Mouse (Mus musculus) ovary, adult 18-20 months (tissue): ENCODE measurements around the gene Ints1.
"Not testable (repeated sequence)": the region's sequence is repeated elsewhere in the genome, so short reads cannot be mapped to it uniquely, and the experiment has no call there.

Experiments
- DNase-seq: peaks from one replicate; pipeline ENCODE4 v3.0.0; 2022; ENCODE audit warnings: low spot score, mixed read lengths

The Ints1 gene

GRCm38 (mm10) chr5:139754753-139755152, 20.7 kb downstream of the Ints1 start:
- no peak for DNase-seq

- no peak for DNase-seq
These were observed 24.9 kb downstream of the Ints1 start for GRCm38 (mm10) chr5:139750535-139750934.

DNA sequence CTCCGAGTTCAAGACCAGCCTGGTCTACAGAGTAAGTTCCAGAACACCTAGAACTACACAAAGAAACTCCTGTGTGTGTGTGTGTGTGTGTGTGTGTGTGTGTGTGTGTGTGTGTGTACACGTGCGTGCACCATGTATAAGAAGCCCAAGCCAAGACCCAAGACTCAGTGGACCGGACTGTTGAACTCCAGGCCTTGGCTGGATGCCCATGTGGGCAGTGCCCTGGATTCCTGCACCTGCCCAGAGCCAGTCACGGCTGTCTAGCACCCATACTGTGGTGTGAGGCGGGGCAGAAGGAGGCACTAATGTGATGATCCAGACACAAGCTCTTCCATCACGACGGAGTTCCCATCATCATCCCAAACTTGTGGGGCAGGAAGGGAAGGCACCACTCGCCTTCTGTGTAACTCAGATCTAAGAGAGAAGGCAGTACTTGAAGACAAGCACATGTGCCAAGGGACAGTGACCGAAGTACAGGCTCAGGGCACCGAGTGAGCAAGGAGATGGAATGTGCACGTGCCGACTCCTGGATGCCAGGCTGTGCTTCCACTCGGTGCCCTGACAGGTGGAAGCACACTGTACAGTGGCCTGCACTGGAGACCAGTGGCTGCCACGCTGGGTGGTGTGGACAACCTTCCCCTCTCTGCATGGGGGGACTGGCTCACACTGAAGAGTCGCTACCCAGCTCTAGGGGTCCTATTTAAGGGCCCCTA, 25.9 kb downstream of the Ints1 start:
- DNase-seq, result no peak

GRCm38 (mm10) chr5:139745771-139746170, 29.7 kb downstream of the Ints1 start:
- peak; percentile 41 for DNase-seq

DNA sequence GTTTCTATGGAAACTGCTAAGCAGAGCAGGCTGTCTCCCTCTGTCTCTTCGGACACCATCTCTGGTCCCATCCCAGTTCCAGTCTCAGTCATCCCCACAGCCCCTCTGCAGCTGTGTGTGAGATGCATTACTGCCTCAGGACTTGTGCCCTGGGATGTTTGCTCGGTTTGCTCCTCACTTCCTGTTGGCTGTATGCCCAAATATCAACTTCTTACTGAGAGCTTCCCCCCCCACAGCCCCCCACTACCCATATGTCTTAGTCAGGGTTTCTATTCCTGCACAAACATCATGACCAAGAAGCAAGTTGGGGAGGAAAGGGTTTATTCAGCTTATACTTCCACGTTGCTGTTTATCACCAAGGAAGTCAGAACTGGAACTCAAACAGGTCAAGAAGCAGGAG, 32.8 kb downstream of the Ints1 start:
- not testable (repeated sequence) for DNase-seq

- no peak for DNase-seq
These were observed 36.7 kb downstream of the Ints1 start for GRCm38 (mm10) chr5:139738592-139739315.

DNA sequence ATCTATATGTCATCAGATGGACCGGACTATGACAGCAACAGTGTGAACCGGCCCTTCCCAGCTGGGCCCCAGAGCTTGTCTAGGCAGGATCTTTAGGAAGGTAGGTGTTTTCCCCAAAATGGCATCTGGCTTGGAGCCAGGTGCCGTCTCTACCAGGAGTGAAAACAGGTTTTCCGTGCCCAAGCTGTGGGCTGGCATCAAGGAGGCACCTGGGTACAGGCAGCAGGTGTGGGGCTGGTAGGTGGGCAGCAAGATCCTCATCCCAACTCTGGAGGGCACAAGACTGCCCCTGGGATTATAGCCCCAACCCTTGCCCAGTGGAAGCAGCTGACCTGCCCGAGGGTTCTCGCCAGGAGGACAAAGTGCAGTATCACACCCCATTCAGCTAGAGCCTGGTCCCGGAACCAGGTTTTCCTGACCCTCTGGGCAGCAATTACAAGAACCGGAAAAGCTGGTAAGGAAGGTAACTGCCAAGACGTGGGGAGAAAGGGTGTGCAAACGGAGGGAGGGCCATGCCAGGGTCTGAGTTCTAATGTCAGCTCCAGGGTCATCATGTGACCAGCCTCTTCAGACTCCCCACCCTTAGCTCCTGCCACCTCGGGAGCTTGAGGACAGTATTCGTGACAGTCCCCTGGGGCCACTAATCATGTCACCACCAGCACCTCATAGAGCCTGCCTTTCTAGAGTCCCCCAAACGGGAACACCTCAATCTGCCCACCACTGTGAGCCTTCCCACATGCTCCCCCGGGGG, 37.5 kb downstream of the Ints1 start:
- no peak for DNase-seq

DNA sequence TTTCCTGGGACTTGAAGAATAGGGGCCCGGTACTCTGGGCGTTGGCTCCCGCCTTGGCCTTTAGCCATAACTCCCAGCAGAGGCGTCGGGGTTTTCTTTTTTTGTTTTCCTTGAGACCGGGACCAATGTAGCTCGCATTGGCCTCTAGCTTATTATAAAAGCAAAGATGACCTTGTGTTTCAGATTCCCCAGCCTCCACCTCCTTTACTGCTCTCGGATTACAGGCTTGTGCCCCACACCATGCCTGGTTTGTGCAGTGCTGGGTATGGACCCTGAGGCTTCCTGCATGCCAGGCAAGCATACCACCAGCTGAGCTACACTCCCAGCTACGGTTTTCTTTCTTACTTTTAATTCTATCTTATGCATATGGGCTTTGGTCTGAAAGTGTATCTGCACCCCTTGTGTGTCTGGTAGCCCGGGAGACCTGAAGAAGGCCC, 39.0 kb downstream of the Ints1 start:
- no peak for DNase-seq

DNA sequence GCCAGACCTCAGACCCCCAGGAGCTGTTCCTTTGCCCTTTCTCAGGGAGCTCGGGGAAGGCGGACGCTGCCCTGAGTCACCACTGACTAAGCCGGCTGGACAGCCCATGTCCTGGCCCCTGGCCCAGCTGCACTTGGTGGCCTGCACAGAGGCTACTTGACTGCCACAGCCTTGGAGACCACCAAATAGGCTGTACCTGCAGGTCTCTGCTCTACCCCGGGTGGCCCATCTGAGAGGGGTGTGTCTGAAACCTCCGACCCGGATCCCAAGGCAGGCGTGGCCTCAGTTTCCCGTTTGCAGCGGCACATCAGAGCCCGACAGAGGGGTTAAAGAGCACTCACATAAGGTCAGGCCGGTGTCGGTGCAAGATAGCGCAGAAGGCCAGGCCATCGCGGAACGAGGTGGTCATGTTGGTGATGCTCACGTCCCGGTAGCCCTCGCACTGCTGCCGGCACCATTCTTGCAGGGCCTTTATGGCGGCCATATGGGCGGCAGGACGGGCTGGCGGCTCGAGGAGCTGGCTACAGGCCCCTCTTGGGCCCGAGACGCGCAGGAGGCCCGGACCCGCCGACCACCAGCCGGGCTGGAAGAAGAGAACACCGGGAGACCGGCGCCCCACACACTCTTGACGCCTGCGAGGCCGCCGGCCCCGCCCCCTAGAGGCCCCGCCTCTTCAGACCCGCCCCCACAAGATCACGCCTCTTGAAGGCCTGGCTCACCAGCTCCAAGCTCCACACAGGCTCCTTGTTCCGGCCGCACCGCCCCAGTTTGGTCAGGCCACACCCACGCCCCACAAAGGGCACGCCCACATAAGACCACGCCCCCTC, 39.6 kb downstream of the Ints1 start, which contains the start of gene Micall2:
Micall2 (minus strand) TSS at position 660 of the 827 bp plus-strand sequence.
- DNase-seq, result peak; percentile 96

DNA sequence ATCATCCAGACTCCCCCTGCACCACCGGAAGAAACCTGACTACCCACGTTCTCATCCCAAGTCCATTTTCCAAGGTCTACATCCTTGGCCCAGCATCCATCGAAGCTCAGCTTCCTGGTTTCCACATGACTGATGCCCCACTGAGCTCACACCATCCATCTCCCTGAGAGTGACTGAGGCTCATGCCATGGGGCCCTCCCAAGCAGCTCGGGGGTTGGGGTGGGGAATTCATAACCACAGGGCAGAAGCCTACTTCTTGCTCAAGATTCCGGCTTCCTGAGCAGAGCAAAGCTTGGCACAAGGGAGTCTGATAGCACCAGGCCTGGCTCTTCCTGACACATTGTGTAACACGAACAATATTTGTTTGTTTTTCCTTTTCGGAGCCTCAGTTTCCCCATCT, 40.7 kb downstream of the Ints1 start:
- no peak for DNase-seq

DNA sequence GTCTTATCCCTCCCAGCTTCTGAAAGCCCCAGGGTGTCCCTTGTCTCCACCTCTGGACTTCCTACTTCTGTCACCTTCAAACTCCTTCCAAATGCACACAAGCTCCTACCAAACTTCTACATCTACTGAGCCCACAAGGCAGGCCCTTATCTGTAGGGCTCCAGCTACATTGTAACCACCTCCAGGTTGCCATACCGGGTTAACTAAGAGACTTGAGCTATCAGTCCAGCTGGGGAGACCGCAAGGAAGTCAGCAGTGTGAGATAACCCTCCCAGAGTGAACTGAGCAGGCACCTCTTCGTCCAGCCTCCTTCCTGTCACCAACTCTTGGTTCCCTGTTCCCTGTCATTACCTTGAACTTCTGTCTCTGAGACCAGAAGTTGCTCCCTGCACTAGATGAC, 41.5 kb downstream of the Ints1 start:
- DNase-seq, result no peak

DNA sequence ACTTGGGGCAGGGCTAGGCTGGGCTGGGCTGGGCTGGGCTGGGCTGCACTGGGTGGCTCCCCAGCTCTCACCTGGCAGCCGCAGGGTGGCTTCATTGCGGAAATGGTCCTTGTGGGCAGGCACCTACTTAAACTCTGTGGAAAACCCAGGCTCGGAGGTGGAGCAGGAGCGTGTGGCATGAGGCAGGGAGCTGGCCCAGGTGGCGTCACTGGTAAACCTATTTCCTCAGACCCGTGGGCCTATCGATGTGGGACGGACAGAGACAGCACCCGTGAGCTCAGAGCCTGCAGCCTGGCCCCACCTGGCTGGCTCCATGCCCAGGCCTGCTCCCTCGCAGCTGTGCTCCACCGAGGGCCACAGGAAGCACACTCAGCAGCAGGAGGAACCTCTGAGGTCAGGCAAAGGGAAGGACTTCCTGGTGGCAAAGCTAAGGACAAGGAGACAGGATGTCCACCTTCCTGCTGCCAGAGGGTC, 42.8 kb downstream of the Ints1 start:
- no peak for DNase-seq

DNA sequence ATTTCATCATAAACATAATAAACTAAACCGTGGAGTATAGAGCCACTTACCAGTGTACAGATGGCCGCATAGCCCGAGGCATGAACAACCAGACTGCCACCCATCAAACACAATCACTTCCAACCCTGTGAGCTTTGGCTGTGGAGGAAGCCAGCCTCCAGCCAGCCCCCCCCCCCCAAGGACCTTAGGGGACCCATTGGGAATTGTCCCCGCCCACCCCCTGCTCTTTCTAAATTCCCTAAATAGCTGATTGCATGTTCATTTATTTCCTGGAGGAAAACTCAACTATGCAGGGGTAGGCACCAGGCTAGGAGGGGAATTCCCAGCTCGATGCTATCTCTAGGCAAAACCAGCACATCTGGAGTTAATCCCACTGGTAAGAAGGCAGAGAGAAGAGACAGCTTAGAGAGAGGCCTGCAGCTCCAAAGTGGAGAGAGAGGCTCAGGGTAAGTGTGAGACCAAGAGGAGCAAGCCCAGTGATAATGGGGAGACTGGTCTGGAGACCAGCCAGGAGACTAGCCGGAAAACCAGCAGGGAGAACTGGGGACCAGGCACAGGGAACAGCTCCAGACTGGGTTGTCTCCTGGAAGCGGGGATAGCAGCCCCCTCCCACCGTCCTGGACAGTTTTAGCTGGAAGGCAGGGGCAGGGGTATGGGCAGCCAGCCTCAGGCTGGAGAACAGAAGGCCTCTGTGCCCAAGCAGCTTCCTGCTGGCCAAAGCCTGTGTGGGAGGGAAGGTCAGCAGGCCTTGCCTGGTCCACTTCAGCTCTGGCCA, 44.6 kb downstream of the Ints1 start:
- DNase-seq, result no peak

GRCm38 (mm10) chr5:139727261-139727660, 48.2 kb downstream of the Ints1 start:
- DNase-seq, result no peak

GRCm38 (mm10) chr5:139726186-139726585, 49.3 kb downstream of the Ints1 start:
- no peak for DNase-seq

- no peak for DNase-seq
These were observed 50.9 kb downstream of the Ints1 start for GRCm38 (mm10) chr5:139724336-139725116.

DNA sequence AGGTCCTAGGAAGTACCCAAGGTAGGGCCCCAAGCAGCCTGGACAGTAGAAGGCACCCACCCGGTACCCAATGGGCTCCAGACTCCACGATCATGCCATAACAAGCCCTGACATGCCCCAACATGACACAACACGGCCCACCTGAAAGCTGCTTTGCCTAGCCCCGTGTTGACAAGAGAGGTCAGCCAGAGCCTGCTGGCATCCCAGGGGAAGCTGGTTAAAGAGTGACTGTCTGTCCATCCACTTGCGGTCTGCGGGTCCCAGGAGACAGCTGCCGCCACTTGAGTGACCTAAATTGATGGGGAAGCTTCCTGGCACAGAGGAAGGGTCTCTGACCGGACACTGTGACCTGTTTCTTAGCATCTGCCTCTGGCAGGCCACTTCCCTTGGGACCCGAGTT, 52.4 kb downstream of the Ints1 start:
- DNase-seq, result no peak

DNA sequence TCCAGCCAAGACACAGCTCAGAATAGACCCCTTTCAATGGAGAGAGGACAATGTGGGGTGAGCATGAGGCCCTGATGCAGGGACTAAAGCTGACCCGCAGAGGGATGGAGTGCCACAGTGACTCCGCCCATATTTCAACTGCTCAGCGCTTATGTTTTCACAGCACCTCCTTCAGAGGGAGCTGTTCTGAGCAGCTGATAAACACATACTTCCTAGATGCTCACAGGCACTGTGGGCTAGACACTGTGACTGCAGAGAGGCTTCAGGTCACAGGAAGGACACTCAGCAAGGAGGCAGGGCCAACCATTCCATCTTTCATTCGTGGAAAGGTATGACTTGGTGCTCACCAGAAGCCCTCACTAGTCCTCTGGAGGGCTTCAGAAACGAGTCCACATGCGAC, 52.8 kb downstream of the Ints1 start:
- DNase-seq, result no peak

DNA sequence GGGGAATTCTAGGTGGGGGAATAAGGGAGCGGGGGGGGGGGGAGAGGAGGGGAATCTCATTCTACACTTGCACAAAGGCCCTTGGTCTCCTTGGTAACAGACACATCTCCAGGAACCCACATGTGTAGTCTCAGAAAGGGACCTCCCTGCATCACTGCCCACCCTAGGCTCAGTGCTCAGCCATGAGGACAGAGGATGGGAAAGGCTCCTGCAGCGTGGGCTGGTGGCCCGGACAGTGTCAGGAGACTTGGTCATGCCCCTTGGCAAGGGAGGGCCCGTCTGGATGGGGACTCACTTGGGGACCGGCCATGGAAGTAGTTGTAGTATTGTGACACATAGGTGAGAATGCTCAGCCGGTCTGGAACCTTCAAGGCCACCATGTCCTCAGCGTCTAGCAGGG, 56.5 kb downstream of the Ints1 start:
- no peak for DNase-seq

DNA sequence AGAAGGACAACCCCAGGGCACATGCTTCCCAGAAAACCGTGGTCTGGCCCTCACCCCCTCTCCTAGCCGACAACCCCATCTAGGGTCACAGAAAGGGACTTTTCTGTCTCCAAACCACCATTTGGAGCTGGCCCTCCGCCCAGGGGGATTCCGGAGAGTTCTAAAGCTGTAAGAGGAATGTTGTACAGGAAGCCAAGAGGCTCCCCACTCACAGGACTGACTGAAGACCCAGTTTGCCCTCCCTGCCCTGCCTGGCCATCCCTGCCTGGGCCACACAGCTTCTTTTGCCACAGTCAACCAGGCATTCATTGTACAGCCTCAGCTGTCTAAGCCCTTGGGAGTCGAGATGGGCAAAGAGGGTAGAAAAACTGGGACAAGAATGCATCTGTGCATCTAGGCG, 56.9 kb downstream of the Ints1 start:
- DNase-seq, result no peak
